Mouse (Mus musculus): ENCODE data around the gene Olfr476.
"Not testable (repeated sequence)": the region's sequence is repeated elsewhere in the genome, so short reads cannot be mapped to it uniquely, and the experiment has no call there.

The Olfr476 gene

GRCm38 (mm10) chr7:107964503-107964902, at the start of gene Olfr476:
Gene Olfr476 (plus strand): TSS chr7:107964803.
- DNase-seq, result no peak

- no peak for DNase-seq
Measured at GRCm38 (mm10) chr7:107930146-107930545, 34.5 kb upstream of the Olfr476 start, which contains the start of gene Olfr473. Gene Olfr473 (plus strand): TSS chr7:107930446.

GRCm38 (mm10) chr7:107952539-107952938, 12.1 kb upstream of the Olfr476 start:
- DNase-seq, result not testable (repeated sequence)

- DNase-seq, result no peak
Measured at GRCm38 (mm10) chr7:107954343-107954742, 10.3 kb upstream of the Olfr476 start, which contains the start of gene Olfr474. Gene Olfr474 (plus strand): TSS chr7:107954643.

GRCm38 (mm10) chr7:107986393-107986792, 21.8 kb downstream of the Olfr476 start, which contains the start of gene Olfr477:
Gene Olfr477 (plus strand): TSS chr7:107986693.
- DNase-seq, result no peak

- DNase-seq, result not testable (repeated sequence)
Measured at GRCm38 (mm10) chr7:108014256-108014655, 49.7 kb downstream of the Olfr476 start.

Data from kidney, adult 18-20 months (tissue).